Mouse (Mus musculus): ENCODE results near the gene Adam17. TPM values are rescaled to one million over a fixed set of nuclear protein-coding genes. Genes with fewer than 3 reads are reported as not detected.
"Not testable (repeated sequence)": the region's sequence is repeated elsewhere in the genome, so short reads cannot be mapped to it uniquely, and the experiment has no call there.

The Adam17 gene
- total RNA-seq (2021) = 10 to 100 TPM; 45.9 to 56.9 TPM
- long read RNA-seq, experiment 1, full-length matches to known transcripts = 16 of 28 reads
- long read RNA-seq, experiment 1, partial matches to known transcripts = 10 of 28 reads
- long read RNA-seq, experiment 1, other reads (novel, unspliced or antisense) = 2 of 28 reads
- long read RNA-seq, experiment 2, full-length matches to known transcripts = 6 of 8 reads
- long read RNA-seq, experiment 2, partial matches to known transcripts = 0 of 8 reads
- long read RNA-seq, experiment 2, other reads (novel, unspliced or antisense) = 2 of 8 reads

DNA sequence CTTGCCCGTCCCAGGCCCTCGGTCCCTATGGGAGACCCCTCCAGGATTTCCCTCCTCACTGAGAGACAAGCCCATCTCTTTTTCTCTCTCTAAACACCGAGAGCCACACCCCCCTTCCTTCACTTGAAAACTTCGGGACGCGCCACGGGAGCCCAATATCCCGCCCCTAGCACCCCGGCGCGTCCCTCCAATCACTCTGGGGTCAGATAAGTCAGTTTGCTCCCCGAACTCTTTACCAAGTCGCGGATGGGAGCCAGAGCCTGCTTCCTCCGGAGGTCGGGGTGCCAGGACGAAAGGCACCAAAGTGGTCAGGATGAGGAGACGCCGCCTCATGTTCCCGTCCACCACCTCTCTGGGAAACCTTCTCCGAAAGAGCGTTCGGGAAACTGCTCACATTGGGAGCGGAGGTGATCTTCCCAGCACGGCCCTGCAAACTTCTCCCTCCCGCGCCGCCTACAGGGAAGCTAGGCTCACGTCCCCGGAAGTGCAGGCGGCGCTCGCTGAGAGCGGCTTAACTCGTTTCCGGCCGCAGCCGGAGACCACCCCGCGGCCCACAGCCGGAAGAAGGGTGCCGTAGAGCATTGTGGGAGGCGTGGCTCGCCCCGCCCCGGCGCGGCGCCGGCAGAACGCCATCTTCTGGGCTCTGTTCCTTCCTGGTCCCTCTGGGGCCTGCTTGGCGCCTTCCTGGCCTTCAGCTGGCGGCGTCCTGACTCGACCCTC lies at the start of gene Adam17:
Gene Adam17, minus strand, starts transcription at position 533 of the 720 bp plus-strand sequence.
- peak; percentile 97 to 98 for DNase-seq

DNA sequence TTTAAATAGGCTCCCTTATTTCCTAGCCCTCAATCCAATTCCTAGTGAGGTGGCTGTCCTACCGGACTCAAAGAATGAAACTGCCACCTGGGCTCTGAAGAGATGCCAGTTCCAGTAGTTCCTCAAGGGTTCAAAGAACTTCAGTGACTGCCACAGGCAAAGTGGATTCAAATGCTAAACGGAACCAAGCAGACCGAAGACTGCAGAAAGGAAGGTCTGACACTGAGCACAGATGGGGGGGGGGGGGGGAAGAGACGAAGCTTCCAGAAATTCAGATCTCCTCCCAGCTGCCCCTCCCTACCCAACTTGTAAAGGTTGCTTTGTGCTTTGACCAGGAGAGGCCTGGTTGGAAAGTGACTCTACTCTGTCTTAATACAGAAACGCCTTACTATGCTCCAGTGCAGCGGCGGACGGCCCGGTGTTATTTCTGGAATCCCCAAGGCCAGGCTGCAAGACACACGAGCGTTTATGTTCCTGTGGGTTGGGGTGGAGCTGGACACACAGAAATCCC lies 45.2 kb upstream of the Adam17 start:
- peak; percentile 35 to 38 for DNase-seq

DNA sequence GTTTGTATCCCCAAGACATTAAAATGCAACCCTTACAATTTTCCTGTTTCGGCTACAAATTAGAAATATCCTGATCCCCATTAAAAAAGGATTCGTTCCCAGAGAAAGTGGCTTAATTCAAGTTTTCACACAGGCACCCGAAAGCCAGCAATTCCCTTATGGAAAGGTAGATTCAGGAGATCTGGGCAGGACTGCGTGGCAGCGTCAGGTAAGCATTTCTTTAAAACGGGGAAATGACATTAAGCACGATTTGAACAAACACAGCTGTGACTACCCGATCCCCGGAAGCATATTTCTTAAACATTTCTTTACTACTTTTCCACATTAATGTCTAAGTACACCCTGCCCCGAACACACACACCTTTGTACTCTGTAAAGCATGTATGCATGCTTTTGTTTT lies 44.7 kb upstream of the Adam17 start:
- DNase-seq = no peak

DNA sequence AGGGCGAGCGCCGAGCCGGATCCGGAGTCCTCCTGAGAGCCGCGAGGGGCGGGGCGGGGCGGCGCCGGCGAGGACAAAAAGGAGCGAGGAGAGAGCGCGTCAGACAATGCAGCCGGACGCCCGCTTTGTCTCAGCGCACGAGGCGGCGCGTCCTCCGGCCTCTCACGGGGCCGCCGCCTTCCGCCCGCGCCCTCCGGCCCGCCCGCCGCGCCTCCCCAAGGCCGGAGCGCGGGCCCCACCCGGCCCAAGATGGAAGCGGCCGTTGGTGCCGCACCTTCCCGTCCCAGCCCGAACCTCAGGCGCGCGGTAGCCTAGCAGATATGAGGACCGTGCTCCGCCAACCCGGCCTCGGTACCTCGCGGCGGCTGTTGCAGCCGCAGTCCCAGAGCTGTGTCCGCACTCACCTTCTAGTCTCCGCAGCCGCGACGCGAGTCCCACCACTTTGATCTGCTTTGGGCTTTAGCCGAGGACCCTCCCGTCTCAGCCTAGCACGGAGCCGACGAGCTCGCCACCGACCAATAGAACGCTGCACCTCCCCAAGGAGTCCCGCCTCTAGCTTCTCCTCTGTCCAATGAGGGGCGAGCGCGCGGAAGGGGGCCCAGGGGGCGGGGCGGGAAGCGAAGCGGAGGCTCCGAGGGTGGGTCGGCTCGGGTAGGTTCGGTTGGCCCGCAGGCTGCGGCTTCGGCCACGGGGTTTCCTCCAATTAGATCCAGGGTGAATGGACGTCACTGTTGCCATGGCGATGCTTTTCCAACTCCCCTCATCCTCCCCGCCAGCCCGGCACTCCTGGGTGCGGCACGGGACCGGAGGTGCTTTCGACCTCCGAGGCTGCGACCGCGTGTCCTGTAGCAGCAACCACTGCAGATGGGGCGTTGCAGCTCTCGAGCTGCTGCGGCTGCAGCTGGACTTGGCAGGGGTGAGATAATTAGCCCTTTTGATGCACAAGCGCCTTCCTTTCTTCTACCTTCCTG lies 44.0 kb upstream of the Adam17 start, which contains the start of gene Ywhaq:
Gene Ywhaq, minus strand, starts transcription at position 538 of the 971 bp plus-strand sequence.
- peak; percentile 98 for DNase-seq

DNA sequence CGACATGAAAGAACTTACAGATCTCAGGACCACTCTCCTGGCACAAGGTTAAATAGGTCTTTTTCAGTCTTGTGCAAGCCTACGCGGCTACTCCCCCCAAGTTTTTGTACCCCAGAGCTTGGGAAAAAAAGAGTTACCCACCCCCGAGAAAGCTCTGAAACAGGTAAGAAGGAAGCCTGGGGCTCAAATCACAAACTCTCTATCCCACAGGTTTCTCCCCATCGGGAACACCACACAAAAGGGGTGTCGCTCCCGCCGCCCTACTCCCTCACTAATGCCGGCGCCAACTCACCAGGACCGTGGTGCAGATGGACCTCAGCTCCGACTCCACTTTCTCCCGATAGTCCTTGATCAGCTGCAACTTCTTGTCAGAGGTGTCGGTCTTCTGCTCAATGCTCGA lies 43.1 kb upstream of the Adam17 start:
- DNase-seq = peak in 1 of 2 experiments; percentile 26

DNA sequence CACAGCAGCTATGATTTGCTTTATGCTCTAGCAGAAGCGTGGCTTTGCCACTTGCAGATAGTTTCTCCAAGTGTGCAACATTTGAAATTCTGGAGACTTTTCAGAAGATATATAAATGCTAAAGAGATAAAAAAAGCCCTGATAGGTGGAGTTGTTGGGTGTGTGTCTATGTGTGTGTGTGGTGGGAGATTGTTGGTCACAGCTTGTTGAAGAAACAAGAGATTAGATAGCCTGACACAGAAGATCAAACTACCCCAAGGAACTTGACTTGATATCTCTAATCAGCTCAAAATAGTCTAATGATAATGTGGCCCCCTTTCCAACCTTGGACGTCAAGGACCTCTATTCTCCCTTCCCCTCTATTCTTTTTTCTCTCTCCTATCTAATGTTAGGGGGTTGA lies 37.2 kb upstream of the Adam17 start:
- no peak for DNase-seq

DNA sequence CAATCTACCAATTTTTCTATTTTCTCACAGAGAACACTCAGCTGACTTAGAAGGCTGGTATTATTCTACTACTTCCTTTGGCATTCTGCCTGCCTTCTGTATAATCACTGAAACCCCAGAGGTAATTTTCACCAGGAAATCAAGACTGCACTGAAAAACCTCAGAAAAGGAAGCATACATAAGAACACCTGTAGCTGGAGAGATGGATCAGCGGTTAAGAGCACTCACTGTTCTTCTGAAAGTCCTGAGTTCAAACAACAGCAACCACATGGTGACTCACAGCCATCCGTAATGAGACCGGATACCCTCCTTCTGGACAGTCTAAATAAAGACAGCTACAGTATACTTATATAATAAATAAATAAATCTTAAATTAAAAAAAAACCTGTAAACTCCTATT lies 36.2 kb upstream of the Adam17 start:
- no peak for DNase-seq

DNA sequence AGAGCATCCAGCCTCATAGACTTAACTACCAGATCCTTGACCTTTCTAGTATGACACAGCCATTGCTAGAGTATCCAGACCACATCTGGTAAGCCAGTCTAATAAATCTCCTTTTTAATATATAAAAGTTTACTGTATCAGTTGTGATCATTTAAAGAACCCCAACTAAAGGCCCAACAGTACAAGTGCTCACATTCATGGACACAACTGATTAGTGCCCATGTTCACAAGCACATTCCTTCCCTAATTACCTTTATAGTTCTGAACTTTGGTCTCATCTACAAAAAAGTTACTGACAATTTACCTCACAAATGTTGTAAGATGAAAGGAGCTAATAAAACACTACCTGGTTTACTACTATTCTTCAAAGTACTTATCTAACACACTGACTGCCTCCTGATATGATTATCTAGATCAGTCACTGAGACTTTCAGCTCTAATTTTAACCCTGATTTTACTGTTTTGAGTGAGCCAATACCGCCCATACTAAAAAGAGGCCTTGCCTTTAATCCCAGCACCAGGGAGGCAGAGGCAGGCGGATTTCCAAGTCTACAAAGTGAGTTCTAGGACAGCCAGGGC lies 35.4 kb upstream of the Adam17 start:
- DNase-seq = no peak

DNA sequence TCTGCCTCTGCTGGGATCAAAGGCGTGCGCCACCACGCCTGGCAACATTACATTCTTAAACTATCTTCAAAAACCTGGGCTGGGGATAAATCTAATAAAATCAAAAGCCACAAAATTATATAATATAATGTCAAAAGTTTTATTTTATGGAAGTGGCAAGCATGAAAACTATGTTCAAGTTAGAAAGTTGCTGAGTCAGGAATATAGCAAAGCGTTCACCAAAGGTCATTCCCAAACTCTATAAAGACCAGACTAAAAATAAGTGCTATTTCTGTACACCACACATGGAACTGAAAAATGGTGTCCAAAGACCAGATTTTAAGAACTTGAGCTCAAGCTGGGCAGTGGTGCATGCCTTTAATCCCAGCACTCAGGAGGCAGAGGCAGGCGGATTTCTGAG lies 29.3 kb upstream of the Adam17 start:
- no peak for DNase-seq

DNA sequence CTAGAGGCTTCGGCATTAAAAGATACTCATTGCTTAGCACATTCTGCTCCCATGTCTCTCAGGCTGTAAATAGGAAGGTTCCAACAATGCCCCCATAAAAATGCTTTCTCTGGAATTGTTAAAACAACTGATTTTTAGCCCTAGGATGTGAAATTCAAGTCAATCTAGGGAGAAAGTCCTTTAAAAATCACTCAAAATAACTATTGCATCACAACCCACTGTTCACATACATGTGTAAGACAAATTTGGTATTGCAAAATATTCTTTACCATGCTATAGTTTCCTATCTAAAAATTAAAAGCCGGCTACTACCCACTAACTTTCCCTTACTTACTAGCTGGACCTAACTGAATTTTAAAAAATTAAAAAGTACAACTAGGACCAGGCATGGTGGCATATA lies 12.8 kb upstream of the Adam17 start:
- DNase-seq = no peak

DNA sequence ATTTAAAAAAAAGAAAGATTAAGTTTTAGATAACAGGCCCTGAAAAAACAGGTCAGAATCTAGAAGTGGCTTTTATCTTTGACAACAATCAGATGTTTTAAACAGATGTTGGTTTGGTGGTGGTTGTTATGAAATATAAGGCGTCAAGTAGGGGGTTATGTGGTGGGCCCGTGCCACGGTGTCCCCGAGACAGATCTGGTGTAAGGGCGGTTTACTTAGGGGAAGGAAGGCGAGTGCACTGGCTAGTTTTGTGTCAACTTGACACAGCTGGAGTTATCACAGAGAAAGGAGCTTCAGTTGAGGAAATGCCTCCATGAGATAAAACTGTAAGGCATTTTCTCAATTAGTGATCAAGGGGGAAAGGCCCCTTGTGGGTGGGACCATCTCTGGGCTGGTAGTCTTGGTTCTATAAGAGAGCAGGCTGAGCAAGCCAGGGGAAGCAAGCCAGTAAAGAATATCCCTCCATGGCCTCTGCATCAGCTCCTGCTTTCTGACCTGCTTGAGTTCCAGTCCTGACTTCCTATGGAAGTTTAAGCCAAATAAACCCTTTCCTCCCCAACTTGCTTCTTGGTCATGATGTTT lies 5.4 kb upstream of the Adam17 start:
- not testable (repeated sequence) for DNase-seq

DNA sequence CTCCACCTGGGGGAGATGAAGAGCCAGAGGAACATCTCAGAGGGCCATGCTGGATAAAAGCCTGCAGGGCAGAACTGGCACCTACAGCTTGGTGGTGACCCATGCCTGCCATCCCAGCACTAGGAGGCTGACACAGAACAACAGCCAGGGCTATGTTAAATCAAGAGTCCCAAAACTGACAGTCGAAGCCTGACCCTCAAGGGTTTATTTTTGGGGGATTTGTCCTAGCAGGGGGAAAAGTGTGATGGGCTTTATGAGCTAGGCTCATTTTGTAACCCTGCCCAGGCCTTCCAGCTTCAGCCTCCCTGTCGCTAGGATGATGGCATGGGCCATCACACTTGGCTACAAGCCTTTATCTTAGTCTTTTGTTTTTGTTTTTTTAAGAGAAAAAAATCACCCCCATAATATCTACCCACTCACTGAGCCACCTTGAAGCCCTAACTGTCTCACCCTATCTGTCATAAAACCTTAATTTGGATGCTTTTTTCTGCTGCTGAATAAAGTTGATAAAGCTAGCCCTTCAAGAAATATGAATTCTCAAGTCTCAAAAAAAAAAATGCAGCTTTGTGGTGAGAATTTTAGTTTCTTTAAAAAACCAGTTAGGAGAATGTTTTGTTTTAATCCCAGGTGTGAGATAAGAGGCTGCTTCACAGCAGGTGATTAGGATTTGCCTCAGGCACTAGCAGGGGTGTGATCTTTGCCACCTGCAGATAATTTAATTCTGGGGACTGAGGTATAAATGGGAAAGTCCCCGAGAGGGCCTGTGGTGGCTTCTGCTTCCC lies 2.1 kb upstream of the Adam17 start:
- no peak for DNase-seq

DNA sequence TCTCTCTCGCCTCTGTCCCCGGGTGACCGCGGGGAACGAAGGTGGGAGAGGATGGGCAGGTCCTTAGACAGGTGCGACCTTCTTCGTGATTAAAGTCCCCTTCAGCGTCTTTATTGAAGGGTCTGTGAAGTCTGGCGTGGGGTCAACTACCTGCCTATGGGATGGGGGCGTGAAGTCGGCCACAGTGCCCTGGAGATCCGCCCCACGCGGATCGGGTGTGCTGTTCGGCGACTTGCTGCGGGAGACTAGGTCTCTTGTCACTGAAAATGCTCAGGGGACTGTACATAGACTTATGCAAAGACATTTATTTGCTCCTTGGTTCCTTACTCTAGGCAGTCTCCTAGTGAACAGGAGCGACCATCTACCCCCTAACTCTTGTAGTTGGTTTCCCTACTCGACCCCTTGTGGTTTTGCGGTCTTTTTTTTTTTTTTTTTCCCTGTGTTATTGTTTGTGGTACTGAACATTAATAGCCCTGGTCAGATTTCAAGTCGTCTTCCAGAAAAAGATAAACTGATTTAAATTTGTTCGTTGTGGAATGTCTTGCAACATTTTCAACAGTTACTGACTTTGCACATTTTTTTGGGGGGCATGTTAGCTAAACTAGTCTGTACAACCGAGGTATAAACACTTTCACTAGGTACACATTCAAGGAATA lies 516 bp upstream of the Adam17 start:
- no peak for DNase-seq

DNA sequence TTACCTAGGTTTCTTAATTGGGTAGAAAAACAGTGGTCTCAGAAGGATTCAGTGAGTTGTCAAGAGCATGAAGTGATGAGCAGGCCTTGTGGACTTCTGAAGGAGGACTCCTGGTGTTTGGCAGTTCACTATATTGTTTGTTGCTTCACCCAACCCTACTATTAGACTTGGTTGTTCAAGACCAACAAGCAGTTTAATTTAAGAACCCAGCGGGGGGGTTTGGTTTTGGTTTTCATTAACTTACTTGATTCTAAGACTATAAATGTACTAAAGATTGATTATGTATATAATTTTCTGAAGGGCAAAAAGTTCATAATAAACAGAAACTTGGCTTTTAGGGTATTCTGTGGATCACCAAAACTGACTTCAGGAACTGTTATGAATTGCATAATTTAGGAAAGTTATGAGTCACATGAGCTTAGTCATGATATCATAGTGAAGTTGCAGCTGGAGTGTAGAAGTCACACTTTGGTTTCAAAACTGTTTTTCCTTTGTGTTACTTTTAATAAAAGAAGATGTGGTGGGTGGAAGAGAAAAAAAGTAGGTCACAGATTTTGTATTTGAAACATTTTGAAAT lies 3.3 kb downstream of the Adam17 start:
- DNase-seq = no peak

DNA sequence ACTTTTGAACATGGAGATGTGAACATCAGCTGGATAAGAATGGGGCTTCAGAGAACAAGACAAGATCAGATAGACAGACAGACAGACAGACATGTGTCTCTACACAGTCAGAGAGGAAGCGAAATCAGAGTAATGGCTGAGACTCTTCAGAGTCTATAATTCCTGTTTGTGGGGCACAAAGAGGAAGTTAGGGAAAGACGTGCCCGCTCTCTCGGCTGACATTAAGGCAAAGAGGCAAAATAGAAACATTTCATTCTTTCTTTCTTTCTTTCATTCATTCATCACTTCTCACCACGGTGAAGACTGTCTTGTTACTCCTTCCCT lies 4.4 kb downstream of the Adam17 start:
- DNase-seq = no peak

DNA sequence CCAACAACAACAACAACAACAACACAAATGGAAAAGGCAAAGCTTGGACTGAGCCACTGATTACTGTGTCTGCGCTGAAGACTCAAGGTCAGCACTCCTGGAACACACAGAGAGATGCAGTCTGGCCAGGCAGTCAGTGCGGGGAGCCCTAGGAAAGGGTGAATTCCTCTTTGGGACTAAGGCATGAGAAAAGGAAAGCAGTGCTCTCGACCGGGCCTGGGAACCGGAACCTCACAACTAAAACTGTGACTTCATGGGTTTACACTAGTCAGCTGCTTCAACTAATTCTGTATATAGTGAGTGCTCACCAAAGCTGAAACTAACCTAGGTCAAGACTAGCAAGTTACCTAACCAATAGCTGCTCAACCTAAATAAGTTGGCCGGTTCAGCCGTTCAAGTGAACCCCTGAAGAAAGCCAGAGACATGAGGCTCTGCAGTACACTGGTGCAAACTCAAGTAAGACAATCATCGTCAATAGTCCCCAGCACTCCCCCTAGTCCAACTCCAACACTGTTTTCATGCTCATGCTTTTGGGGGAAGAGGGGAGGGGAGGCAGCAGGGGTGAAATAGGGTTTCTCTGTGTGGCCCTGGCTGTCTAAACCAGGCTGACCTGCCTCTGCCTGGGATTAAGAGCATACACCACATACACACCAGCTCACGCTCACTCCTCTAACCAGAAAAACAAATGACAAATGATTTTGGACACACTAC lies 4.9 kb downstream of the Adam17 start:
- DNase-seq = peak; percentile 37 to 51

DNA sequence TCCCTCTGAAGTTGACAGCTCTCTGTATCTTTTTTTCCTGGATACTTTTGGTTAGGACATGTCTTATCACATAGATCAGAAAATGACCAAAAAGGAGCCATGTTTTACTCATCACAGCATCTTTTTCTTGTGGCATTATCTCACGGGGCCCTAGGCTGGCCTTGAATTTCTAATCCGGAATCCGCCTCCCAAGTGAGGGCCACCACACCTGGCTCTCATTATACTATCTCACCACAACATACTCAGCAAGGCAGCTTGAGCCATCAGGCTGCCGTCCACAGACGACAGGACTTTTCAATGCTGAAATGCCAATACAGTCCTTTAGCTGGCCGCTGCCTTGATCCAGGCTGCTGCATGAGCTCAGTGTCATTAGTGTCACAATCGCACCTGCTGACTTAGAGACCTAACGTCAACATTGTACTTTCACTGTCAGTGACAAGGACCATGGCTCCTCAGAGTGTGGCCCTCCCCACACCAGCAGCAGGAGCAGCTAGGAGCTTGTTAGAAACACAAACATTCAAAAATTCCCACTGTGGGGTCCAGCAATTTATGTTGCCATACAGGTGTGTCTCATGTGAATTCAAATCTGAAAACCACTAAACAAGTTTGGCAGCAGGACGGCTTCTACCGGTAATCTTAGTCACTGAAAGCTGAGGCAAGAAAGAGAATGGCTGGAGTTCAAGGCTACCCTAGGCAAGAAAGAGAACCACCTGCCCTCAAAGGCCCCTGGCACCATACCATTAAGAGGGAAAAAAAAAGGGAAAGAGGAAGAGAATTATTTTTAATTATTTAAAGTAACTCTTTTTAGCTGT lies 8.6 kb downstream of the Adam17 start:
- no peak for DNase-seq

DNA sequence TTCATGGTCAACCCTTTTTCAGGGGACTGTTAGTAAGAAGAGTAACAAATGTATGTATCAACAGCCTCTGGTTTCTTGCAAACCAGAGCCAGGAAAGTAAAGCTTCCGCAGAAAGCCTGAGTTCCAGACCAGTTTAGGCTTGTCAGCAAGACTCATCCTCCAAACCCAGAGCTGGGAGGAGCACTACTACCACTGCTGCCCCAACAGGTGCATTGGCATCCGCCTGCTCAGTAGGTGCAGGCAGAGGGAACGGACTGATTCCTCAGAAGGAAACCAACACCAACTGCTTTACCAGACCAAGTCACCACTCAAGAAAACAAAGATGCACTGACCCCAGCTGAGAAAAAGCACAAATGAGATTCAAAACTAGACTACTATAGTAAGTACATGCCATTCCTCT lies 10.2 kb downstream of the Adam17 start:
- DNase-seq = no peak
